Mouse (Mus musculus) adrenal gland, postnatal 25 days (tissue): ENCODE measurements around the gene Tmem256. TPM values are rescaled to one million over a fixed set of nuclear protein-coding genes. Genes with fewer than 3 reads are reported as not detected.
A peak's percentile ranks its signal among the peaks of the same experiment; 100 is the strongest.

ENCODE experiments used
- DNase-seq: peaks from one replicate; pipeline ENCODE4 v3.0.0; 2021; ENCODE audit warnings: mixed read lengths
- total RNA-seq: library from RNA; stranded (reverse); gene quantifications from 2 replicates; pipeline ENCODE4 v1.2.3, GENCODE M21; 2021

Tmem256 gene
- total RNA-seq, 1 experiment from 2014 or later: 149 TPM

- DNase-seq: no peak
These were observed 23.2 kb upstream of the Tmem256 start, which contains the start of gene Gm39566 for GRCm38 (mm10) chr11:69815155-69815554. TSS of gene Gm39566 (minus strand) at chr11:69815298.

GRCm38 (mm10) chr11:69816520-69816919, 21.8 kb upstream of the Tmem256 start:
- no peak for DNase-seq

GRCm38 (mm10) chr11:69818365-69818764, 19.9 kb upstream of the Tmem256 start, which contains the start of gene Spem2:
TSS of gene Spem2 (minus strand) at chr11:69818465.
- no peak for DNase-seq

- no peak for DNase-seq
These were observed 19.4 kb upstream of the Tmem256 start for GRCm38 (mm10) chr11:69818871-69819270.

GRCm38 (mm10) chr11:69822080-69822479, 16.2 kb upstream of the Tmem256 start, which contains the start of gene Spem1:
TSS of gene Spem1 (minus strand) at chr11:69822180.
- no peak for DNase-seq

GRCm38 (mm10) chr11:69823456-69823855, 14.9 kb upstream of the Tmem256 start:
- no peak for DNase-seq

- no peak for DNase-seq
These were observed 9.5 kb upstream of the Tmem256 start for GRCm38 (mm10) chr11:69828832-69829231.

- no peak for DNase-seq
These were observed 4.8 kb upstream of the Tmem256 start for GRCm38 (mm10) chr11:69833554-69833953.

- peak; percentile 45 for DNase-seq
These were observed 4.2 kb upstream of the Tmem256 start for GRCm38 (mm10) chr11:69834001-69834549.

- no peak for DNase-seq
These were observed 2.9 kb upstream of the Tmem256 start for GRCm38 (mm10) chr11:69835326-69835965.

GRCm38 (mm10) chr11:69835966-69836335, 2.4 kb upstream of the Tmem256 start:
- no peak for DNase-seq

GRCm38 (mm10) chr11:69836703-69837576, 1.4 kb upstream of the Tmem256 start:
- DNase-seq: peak; percentile 41

- DNase-seq: peak; percentile 72
These were observed 736 bp upstream of the Tmem256 start, which contains the start of gene Nlgn2 for GRCm38 (mm10) chr11:69837604-69837951. TSS of gene Nlgn2 (minus strand) at chr11:69837784.

GRCm38 (mm10) chr11:69838714-69839104, 395 bp downstream of the Tmem256 start:
- no peak for DNase-seq

GRCm38 (mm10) chr11:69846198-69846680, 7.9 kb downstream of the Tmem256 start, which contains the start of gene Plscr3:
TSS of gene Plscr3 (plus strand) at chr11:69846376.
- DNase-seq: peak; percentile 94

GRCm38 (mm10) chr11:69846738-69847688, 8.7 kb downstream of the Tmem256 start:
- DNase-seq: peak; percentile 30

GRCm38 (mm10) chr11:69848021-69848420, 9.7 kb downstream of the Tmem256 start:
- DNase-seq: no peak

- no peak for DNase-seq
These were observed 10.8 kb downstream of the Tmem256 start for GRCm38 (mm10) chr11:69849128-69849527.

- no peak for DNase-seq
These were observed 11.6 kb downstream of the Tmem256 start for GRCm38 (mm10) chr11:69849884-69850283.

GRCm38 (mm10) chr11:69850754-69851153, 12.4 kb downstream of the Tmem256 start:
- DNase-seq: no peak

- DNase-seq: no peak
These were observed 15.7 kb downstream of the Tmem256 start for GRCm38 (mm10) chr11:69853994-69854393.

- DNase-seq: no peak
These were observed 16.4 kb downstream of the Tmem256 start for GRCm38 (mm10) chr11:69854680-69855079.
